In the genomic region with DNA sequence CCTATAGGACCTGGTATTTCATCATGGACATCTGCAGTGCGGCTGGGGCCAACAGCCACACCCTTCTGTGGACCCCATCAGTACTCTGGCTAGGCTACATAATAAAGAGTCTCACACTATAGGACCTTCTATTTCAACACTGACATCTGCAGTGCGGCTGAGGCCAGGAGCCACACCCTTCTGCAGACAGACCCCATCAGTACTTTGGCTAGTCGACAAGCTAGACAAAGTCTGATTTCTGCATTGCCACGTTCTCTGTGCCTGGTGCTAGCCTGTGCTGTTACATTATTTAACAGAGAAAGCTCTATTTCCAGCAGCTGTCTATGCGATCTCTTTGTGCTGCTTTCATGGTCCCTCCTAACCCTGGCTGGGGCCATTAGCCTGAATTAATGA, we compare ENCODE assay signal across 8 mouse cellular contexts. TPM values are rescaled to one million over a fixed set of nuclear protein-coding genes. Genes with fewer than 3 reads are reported as not detected.
DNase-seq lines count a peak whose midpoint lies in the region; ATAC-seq lines count a peak whose summit lies in the region.
"Had no signal": no experiment of that assay in that cellular context is flagged by ENCODE, and none has a peak within 500 bp of the region (broad histone marks: within the 10 kb centered on the region; RNA-seq: fewer than 3 reads in every experiment).

No protein-coding gene starts in this region.

- no peaks in the 10 kb centered on the region for H3K27me3 ChIP-seq in lung, embryonic 15.5 days
- H3K27me3 ChIP-seq in embryonic facial prominence, embryonic 14.5 days (replicated peaks; ENCODE audit: control insufficient read depth, insufficient read depth, low read length) = no peaks in the 10 kb centered on the region
- H3K27me3 ChIP-seq in limb, embryonic 13.5 days = no peaks in the 10 kb centered on the region
- no peaks in the 10 kb centered on the region for H3K27me3 ChIP-seq in stomach, embryonic 15.5 days (replicated peaks)

- peak overlapping the region; percentile 79 for H3K4me3 ChIP-seq in lung, embryonic 15.5 days
- H3K4me3 ChIP-seq in embryonic facial prominence, embryonic 14.5 days (ENCODE audit: low read depth, low read length) = peak overlapping the region; percentile 85
- peak overlapping the region; percentile 80 for H3K4me3 ChIP-seq in limb, embryonic 13.5 days
- peak overlapping the region; percentile 76 for H3K4me3 ChIP-seq in stomach, embryonic 15.5 days (replicated peaks)

- no peaks in the 10 kb centered on the region for H3K9me3 ChIP-seq in lung, embryonic 15.5 days
- H3K9me3 ChIP-seq in embryonic facial prominence, embryonic 14.5 days (ENCODE audit: control insufficient read depth, low read length) = no peaks in the 10 kb centered on the region
- H3K9me3 ChIP-seq in limb, embryonic 13.5 days = no peaks in the 10 kb centered on the region
- H3K9me3 ChIP-seq in stomach, embryonic 15.5 days = no peaks in the 10 kb centered on the region

- H3K4me2 ChIP-seq in lung, embryonic 15.5 days = peak overlapping the region; percentile 50
- H3K4me2 ChIP-seq in embryonic facial prominence, embryonic 14.5 days (ENCODE audit: low read depth, low read length) = peak overlapping the region; percentile 80
- peak overlapping the region; percentile 81 for H3K4me2 ChIP-seq in limb, embryonic 13.5 days (replicated peaks)
- peak overlapping the region; percentile 62 for H3K4me2 ChIP-seq in stomach, embryonic 15.5 days

- H3K4me1 ChIP-seq in lung, embryonic 15.5 days = peaks cover 19% of the 10 kb centered on the region
- H3K4me1 ChIP-seq in embryonic facial prominence, embryonic 14.5 days (ENCODE audit: control insufficient read depth, insufficient read depth, low read length) = peaks cover 14% of the 10 kb centered on the region; the same call in 1 of the 2 replicates
- peaks cover 21% of the 10 kb centered on the region for H3K4me1 ChIP-seq in limb, embryonic 13.5 days
- H3K4me1 ChIP-seq in stomach, embryonic 15.5 days = peaks cover 5% of the 10 kb centered on the region; the same call in 1 of the 2 replicates

- WGBS in lung, embryonic 15.5 days = 19% methylated on average over 5 of the region's 5 CpGs
- WGBS in embryonic facial prominence, embryonic 14.5 days = 16% methylated on average over 5 of the region's 5 CpGs
- 25% methylated on average over 5 of the region's 5 CpGs for WGBS in limb, embryonic 13.5 days
- WGBS in stomach, embryonic 15.5 days = 20% methylated on average over 5 of the region's 5 CpGs

- H3K27ac ChIP-seq in lung, embryonic 15.5 days = peak overlapping the region; percentile 97; the same call in 1 of the 2 replicates
- H3K27ac ChIP-seq in embryonic facial prominence, embryonic 14.5 days (replicated peaks; ENCODE audit: low read depth, low read length) = peak overlapping the region; percentile 99
- peak overlapping the region; percentile 75 for H3K27ac ChIP-seq in limb, embryonic 13.5 days
- H3K27ac ChIP-seq in stomach, embryonic 15.5 days = peak overlapping the region; percentile 36; the same call in 1 of the 2 replicates

- peak overlapping the region; percentile 39 for H3K9ac ChIP-seq in lung, embryonic 15.5 days
- H3K9ac ChIP-seq in embryonic facial prominence, embryonic 14.5 days (ENCODE audit: low read depth, low read length) = peak overlapping the region; percentile 97
- H3K9ac ChIP-seq in limb, embryonic 13.5 days = peak overlapping the region; percentile 92
- peak overlapping the region; percentile 11; the same call in 1 of the 2 replicates for H3K9ac ChIP-seq in stomach, embryonic 15.5 days

- no peak for ATAC-seq in lung, embryonic 15.5 days (ENCODE audit: borderline replicate concordance, extremely low read depth, low FRiP score, low TSS enrichment)
- no peak for ATAC-seq in embryonic facial prominence, embryonic 14.5 days (ENCODE audit: low read depth)
- ATAC-seq in limb, embryonic 13.5 days (ENCODE audit: low FRiP score, low read depth) = no peak
- peak; percentile 16; the same call in 1 of the 2 replicates for ATAC-seq in stomach, embryonic 15.5 days (ENCODE audit: insufficient read depth, low FRiP score, low read depth)

- peaks cover 9% of the 10 kb centered on the region; the same call in 1 of the 2 replicates for H3K36me3 ChIP-seq in lung, embryonic 15.5 days
- H3K36me3 ChIP-seq in embryonic facial prominence, embryonic 14.5 days (ENCODE audit: control insufficient read depth, insufficient read depth, low read length) = peaks cover 7% of the 10 kb centered on the region; the same call in 1 of the 2 replicates
- H3K36me3 ChIP-seq in limb, embryonic 13.5 days = peaks cover 11% of the 10 kb centered on the region
- H3K36me3 ChIP-seq in stomach, embryonic 15.5 days = no peaks in the 10 kb centered on the region

- no peak for DNase-seq in lung, postnatal 25 days (ENCODE audit: low spot score)
- DNase-seq in embryonic facial prominence, embryonic 14.5 days (ENCODE audit: low spot score) = peak; percentile 38
- DNase-seq in kidney, postnatal 4 days = no peak
- DNase-seq in urinary bladder, adult 18-20 months (ENCODE audit: low spot score in 2 of 2) = no peak
- DNase-seq: cerebellum, adult 11 months had no signal

RNA-seq across cellular contexts. Expression of gene Gm49450, which starts 1.3 kb away (rescaled TPM):
- not detected in 2 replicates for polyA plus RNA-seq in lung, embryonic 15.5 days (2015; fragmentation: Nextera tagmentation; extraction: Ambion mirVana)
- polyA plus RNA-seq in embryonic facial prominence, embryonic 14.5 days (2014; fragmentation: Nextera tagmentation; extraction: Ambion mirVana) = not detected in 2 replicates
- not detected in 2 replicates for polyA plus RNA-seq in limb, embryonic 13.5 days (2015; fragmentation: Nextera tagmentation; extraction: Ambion mirVana)
- polyA plus RNA-seq in stomach, embryonic 15.5 days (2015; fragmentation: Nextera tagmentation; extraction: Ambion mirVana) = not detected in 2 replicates

RNA-seq across cellular contexts. Expression of gene Tuba1a, which starts 1.4 kb away (rescaled TPM):
- polyA plus RNA-seq in lung, embryonic 15.5 days (2015; fragmentation: Nextera tagmentation; extraction: Ambion mirVana) = 1,060 and 1,067 TPM in 2 replicates
- 1,836 and 1,958 TPM in 2 replicates for polyA plus RNA-seq in embryonic facial prominence, embryonic 14.5 days (2014; fragmentation: Nextera tagmentation; extraction: Ambion mirVana)
- polyA plus RNA-seq in limb, embryonic 13.5 days (2015; fragmentation: Nextera tagmentation; extraction: Ambion mirVana) = 1,398 and 1,426 TPM in 2 replicates
- polyA plus RNA-seq in stomach, embryonic 15.5 days (2015; fragmentation: Nextera tagmentation; extraction: Ambion mirVana) = 915 and 964 TPM in 2 replicates

RNA-seq across cellular contexts. Expression of gene Tuba1b, which starts 17.7 kb away (rescaled TPM):
- 1,916 and 1,998 TPM in 2 replicates for polyA plus RNA-seq in lung, embryonic 15.5 days (2015; fragmentation: Nextera tagmentation; extraction: Ambion mirVana)
- polyA plus RNA-seq in embryonic facial prominence, embryonic 14.5 days (2014; fragmentation: Nextera tagmentation; extraction: Ambion mirVana) = 1,523 and 1,643 TPM in 2 replicates
- polyA plus RNA-seq in limb, embryonic 13.5 days (2015; fragmentation: Nextera tagmentation; extraction: Ambion mirVana) = 1,632 and 1,683 TPM in 2 replicates
- 1,197 and 1,299 TPM in 2 replicates for polyA plus RNA-seq in stomach, embryonic 15.5 days (2015; fragmentation: Nextera tagmentation; extraction: Ambion mirVana)

RNA-seq across cellular contexts. Expression of gene Lmbr1l, which starts 34.0 kb away (rescaled TPM):
- 14.8 and 15.8 TPM in 2 replicates for polyA plus RNA-seq in lung, embryonic 15.5 days (2015; fragmentation: Nextera tagmentation; extraction: Ambion mirVana)
- polyA plus RNA-seq in embryonic facial prominence, embryonic 14.5 days (2014; fragmentation: Nextera tagmentation; extraction: Ambion mirVana) = 3.9 and 4.3 TPM in 2 replicates
- polyA plus RNA-seq in limb, embryonic 13.5 days (2015; fragmentation: Nextera tagmentation; extraction: Ambion mirVana) = 22.5 and 26.1 TPM in 2 replicates
- 14.5 TPM in 2 replicates for polyA plus RNA-seq in stomach, embryonic 15.5 days (2015; fragmentation: Nextera tagmentation; extraction: Ambion mirVana)

RNA-seq across cellular contexts. Expression of gene Dhh, which starts 53.7 kb away (rescaled TPM):
- polyA plus RNA-seq in lung, embryonic 15.5 days (2015; fragmentation: Nextera tagmentation; extraction: Ambion mirVana) = 2.3 and 2.8 TPM in 2 replicates
- 2.0 and 3.1 TPM in 2 replicates for polyA plus RNA-seq in embryonic facial prominence, embryonic 14.5 days (2014; fragmentation: Nextera tagmentation; extraction: Ambion mirVana)
- polyA plus RNA-seq in limb, embryonic 13.5 days (2015; fragmentation: Nextera tagmentation; extraction: Ambion mirVana) = 0.59 and 0.80 TPM in 2 replicates
- polyA plus RNA-seq in stomach, embryonic 15.5 days (2015; fragmentation: Nextera tagmentation; extraction: Ambion mirVana) = 0.71 and 1.0 TPM in 2 replicates

Comparison
In these comparisons a context has a peak if more than half of its experiments do, and no peak if none do; other contexts are left out.
1. H3K27ac ChIP-seq: peak in every context shown above with its lines; median percentile 99 in embryonic facial prominence, embryonic 14.5 days; 97 in lung, embryonic 15.5 days; 75 in limb, embryonic 13.5 days; 36 in stomach, embryonic 15.5 days.
2. H3K9ac ChIP-seq: peak in every context shown above with its lines; median percentile 97 in embryonic facial prominence, embryonic 14.5 days; 92 in limb, embryonic 13.5 days; 39 in lung, embryonic 15.5 days; 11 in stomach, embryonic 15.5 days.